Mouse (Mus musculus): ENCODE measurements around the gene Fgfrl1.
A peak's percentile ranks its signal among the peaks of the same experiment; 100 is the strongest.

Gene Fgfrl1

GRCm38 (mm10) chr5:108665066-108665465 lies 27.1 kb upstream of the Fgfrl1 start:
- no peak for DNase-seq (ENCODE audit: extremely low read depth, insufficient read length, low spot score)

- no peak for DNase-seq (ENCODE audit: extremely low read depth, insufficient read length, low spot score)
Measured at GRCm38 (mm10) chr5:108667370-108667769, 24.8 kb upstream of the Fgfrl1 start.

GRCm38 (mm10) chr5:108668387-108668932 lies 23.7 kb upstream of the Fgfrl1 start:
- no peak for DNase-seq (ENCODE audit: extremely low read depth, insufficient read length, low spot score)

GRCm38 (mm10) chr5:108668977-108669936 lies 22.9 kb upstream of the Fgfrl1 start, which contains the start of gene Dgkq:
Gene Dgkq (minus strand): TSS chr5:108669672.
- peak; percentile 86 for DNase-seq (ENCODE audit: extremely low read depth, insufficient read length, low spot score)

GRCm38 (mm10) chr5:108669986-108670385 lies 22.2 kb upstream of the Fgfrl1 start:
- DNase-seq (ENCODE audit: extremely low read depth, insufficient read length, low spot score) = no peak

- DNase-seq (ENCODE audit: extremely low read depth, insufficient read length, low spot score) = no peak
Measured at GRCm38 (mm10) chr5:108670785-108671184, 21.4 kb upstream of the Fgfrl1 start.

- no peak for DNase-seq (ENCODE audit: extremely low read depth, insufficient read length, low spot score)
Measured at GRCm38 (mm10) chr5:108671757-108672156, 20.4 kb upstream of the Fgfrl1 start.

- no peak for DNase-seq (ENCODE audit: extremely low read depth, insufficient read length, low spot score)
Measured at GRCm38 (mm10) chr5:108674624-108675023, 17.6 kb upstream of the Fgfrl1 start.

GRCm38 (mm10) chr5:108675251-108675816 lies 16.8 kb upstream of the Fgfrl1 start, which contains the start of gene Slc26a1:
Gene Slc26a1 (minus strand): TSS chr5:108675569.
- DNase-seq (ENCODE audit: extremely low read depth, insufficient read length, low spot score) = no peak

- DNase-seq (ENCODE audit: extremely low read depth, insufficient read length, low spot score) = no peak
Measured at GRCm38 (mm10) chr5:108676772-108677498, 15.2 kb upstream of the Fgfrl1 start.

- no peak for DNase-seq (ENCODE audit: extremely low read depth, insufficient read length, low spot score)
Measured at GRCm38 (mm10) chr5:108677605-108678295, 14.4 kb upstream of the Fgfrl1 start.

GRCm38 (mm10) chr5:108678296-108678854 lies 13.8 kb upstream of the Fgfrl1 start:
- no peak for DNase-seq (ENCODE audit: extremely low read depth, insufficient read length, low spot score)

GRCm38 (mm10) chr5:108679909-108680308 lies 12.3 kb upstream of the Fgfrl1 start:
- DNase-seq (ENCODE audit: extremely low read depth, insufficient read length, low spot score) = no peak

GRCm38 (mm10) chr5:108680871-108681270 lies 11.3 kb upstream of the Fgfrl1 start:
- DNase-seq (ENCODE audit: extremely low read depth, insufficient read length, low spot score) = no peak

- no peak for DNase-seq (ENCODE audit: extremely low read depth, insufficient read length, low spot score)
Measured at GRCm38 (mm10) chr5:108689091-108689490, 3.1 kb upstream of the Fgfrl1 start.

- no peak for DNase-seq (ENCODE audit: extremely low read depth, insufficient read length, low spot score)
Measured at GRCm38 (mm10) chr5:108691152-108691551, 1.0 kb upstream of the Fgfrl1 start.

- DNase-seq (ENCODE audit: extremely low read depth, insufficient read length, low spot score) = peak; percentile 92
Measured at GRCm38 (mm10) chr5:108693872-108694288, 1.7 kb downstream of the Fgfrl1 start.

- DNase-seq (ENCODE audit: extremely low read depth, insufficient read length, low spot score) = peak; percentile 72
Measured at GRCm38 (mm10) chr5:108694352-108695261, 2.4 kb downstream of the Fgfrl1 start.

GRCm38 (mm10) chr5:108695861-108696260 lies 3.7 kb downstream of the Fgfrl1 start:
- no peak for DNase-seq (ENCODE audit: extremely low read depth, insufficient read length, low spot score)

Data from 3134 (cell line).